Mouse (Mus musculus): ENCODE measurements around the gene Pdcd4.

Gene Pdcd4

GRCm38 (mm10) chr19:53871502-53871901 lies 20.5 kb upstream of the Pdcd4 start:
- DNase-seq (ENCODE audit: low spot score in 2 of 2): no peak

- DNase-seq (ENCODE audit: low spot score in 2 of 2): no peak
Observed at GRCm38 (mm10) chr19:53872994-53873713, 18.9 kb upstream of the Pdcd4 start.

GRCm38 (mm10) chr19:53875246-53875645 lies 16.8 kb upstream of the Pdcd4 start:
- DNase-seq (ENCODE audit: low spot score in 2 of 2): no peak

GRCm38 (mm10) chr19:53877779-53878178 lies 14.3 kb upstream of the Pdcd4 start:
- DNase-seq (ENCODE audit: low spot score in 2 of 2): no peak

GRCm38 (mm10) chr19:53880460-53880859 lies 11.6 kb upstream of the Pdcd4 start:
- no peak for DNase-seq (ENCODE audit: low spot score in 2 of 2)

- DNase-seq (ENCODE audit: low spot score in 2 of 2): no peak
Observed at GRCm38 (mm10) chr19:53881786-53882185, 10.2 kb upstream of the Pdcd4 start.

- DNase-seq (ENCODE audit: low spot score in 2 of 2): peak in 1 of 2 experiments; percentile 19
Observed at GRCm38 (mm10) chr19:53885450-53885849, 6.6 kb upstream of the Pdcd4 start.

- DNase-seq (ENCODE audit: low spot score in 2 of 2): peak in 1 of 2 experiments; percentile 15
Observed at GRCm38 (mm10) chr19:53886576-53887370, 5.3 kb upstream of the Pdcd4 start.

- peak in 1 of 2 experiments; percentile 9 for DNase-seq (ENCODE audit: low spot score in 2 of 2)
Observed at GRCm38 (mm10) chr19:53887822-53888221, 4.2 kb upstream of the Pdcd4 start.

GRCm38 (mm10) chr19:53888331-53888730 lies 3.7 kb upstream of the Pdcd4 start:
- peak in 1 of 2 experiments; percentile 5 for DNase-seq (ENCODE audit: low spot score in 2 of 2)

- DNase-seq (ENCODE audit: low spot score in 2 of 2): peak in 1 of 2 experiments; percentile 12
Observed at GRCm38 (mm10) chr19:53889555-53889954, 2.5 kb upstream of the Pdcd4 start.

GRCm38 (mm10) chr19:53890274-53890673 lies 1.8 kb upstream of the Pdcd4 start:
- DNase-seq (ENCODE audit: low spot score in 2 of 2): no peak

GRCm38 (mm10) chr19:53890781-53891251 lies 1.2 kb upstream of the Pdcd4 start:
- peak in 1 of 2 experiments; percentile 19 for DNase-seq (ENCODE audit: low spot score in 2 of 2)

GRCm38 (mm10) chr19:53891569-53891968 lies 462 bp upstream of the Pdcd4 start:
- peak in 1 of 2 experiments; percentile 9 for DNase-seq (ENCODE audit: low spot score in 2 of 2)

- peak in 1 of 2 experiments; percentile 27 for DNase-seq (ENCODE audit: low spot score in 2 of 2)
Observed at GRCm38 (mm10) chr19:53892838-53893359, 868 bp downstream of the Pdcd4 start.

GRCm38 (mm10) chr19:53893711-53894171 lies 1.7 kb downstream of the Pdcd4 start:
- no peak for DNase-seq (ENCODE audit: low spot score in 2 of 2)

GRCm38 (mm10) chr19:53894538-53895121 lies 2.6 kb downstream of the Pdcd4 start:
- DNase-seq (ENCODE audit: low spot score in 2 of 2): no peak

- peak in 1 of 2 experiments; percentile 26 for DNase-seq (ENCODE audit: low spot score in 2 of 2)
Observed at GRCm38 (mm10) chr19:53898046-53898445, 6.0 kb downstream of the Pdcd4 start.

GRCm38 (mm10) chr19:53898498-53898897 lies 6.5 kb downstream of the Pdcd4 start:
- peak in 1 of 2 experiments; percentile 32 for DNase-seq (ENCODE audit: low spot score in 2 of 2)

GRCm38 (mm10) chr19:53898970-53899900 lies 7.2 kb downstream of the Pdcd4 start:
- DNase-seq (ENCODE audit: low spot score in 2 of 2): peak in 1 of 2 experiments; percentile 17

Data from right cerebral cortex, postnatal 10 days (tissue).